Mouse (Mus musculus) heart, embryonic 13.5 days (tissue): ENCODE results near the gene Aox4. TPM values are rescaled to one million over a fixed set of nuclear protein-coding genes. Genes with fewer than 3 reads are reported as not detected.

Experiments
- ATAC-seq: fragments of 200-750 bp; cut with Nextera tagmentation; 2 replicates; pipeline ENCODE4 v1.8.0; 2017; ENCODE audit warnings: moderate TSS enrichment; ENCODE audit not compliant: insufficient number of reproducible peaks, low FRiP score, low TSS enrichment; ENCODE audit errors: extremely low read depth
- H3K27ac ChIP-seq: fragments of 300-500 bp; sonication (generic); replicated peaks from 2 replicates; pipeline ENCODE4 v1.5.1; 2015; ENCODE audit warnings: moderate library complexity, mild to moderate bottlenecking, inconsistent platforms
- H3K27me3 ChIP-seq: fragments of 300-500 bp; sonication (generic); replicated peaks from 2 replicates; pipeline ENCODE4 v1.6.1; 2015; ENCODE audit warnings: mild to moderate bottlenecking, inconsistent platforms
- H3K36me3 ChIP-seq: fragments of 300-500 bp; sonication (generic); 2 replicates; pipeline ENCODE4 v1.6.1; 2015; ENCODE audit warnings: mild to moderate bottlenecking, inconsistent platforms
- H3K4me1 ChIP-seq: fragments of 300-500 bp; sonication (generic); 2 replicates; pipeline ENCODE4 v1.6.1; 2015; ENCODE audit warnings: inconsistent platforms
- H3K4me2 ChIP-seq: fragments of 300-500 bp; sonication (generic); 2 replicates; pipeline ENCODE4 v1.6.1; 2015; ENCODE audit warnings: inconsistent platforms, mild to moderate bottlenecking, moderate library complexity
- H3K4me3 ChIP-seq: fragments of 300-500 bp; sonication (generic); 2 replicates; pipeline ENCODE4 v1.5.1; 2015; ENCODE audit warnings: moderate library complexity, mild to moderate bottlenecking, inconsistent platforms
- H3K9ac ChIP-seq: fragments of 300-500 bp; sonication (generic); 2 replicates; pipeline ENCODE4 v1.6.1; 2015; ENCODE audit warnings: inconsistent platforms, mild to moderate bottlenecking, moderate library complexity
- H3K9me3 ChIP-seq: fragments of 300-500 bp; sonication (generic); 2 replicates; pipeline ENCODE4 v1.6.1; 2016; ENCODE audit warnings: inconsistent platforms
- WGBS: fragments of 180-500 bp; shearing (Covaris S2); methylation state at CpG from one replicate; pipeline ENCODE4 v1.1.7; 2015; ENCODE audit warnings: mixed read lengths; 5-methylcytosine and 5-hydroxymethylcytosine counted together
- polyA plus RNA-seq: library from polyadenylated mRNA; unstranded; fragments of >200 nt; fragmentation: Nextera tagmentation; extraction: Ambion mirVana; gene quantifications from 2 replicates; pipeline ENCODE4 v1.2.1, GENCODE M21; 2015

The Aox4 gene
- polyA plus RNA-seq, 1 experiment from 2014 or later: 0.16 TPM

- Histone ChIP-seq H3K9me3 (no peaks in the 10 kb centered on the region), H3K27me3 (0 out of 2 replicates have a peak, but pooled peaks cover 2% of the 10 kb centered on the region), H3K36me3 (no peaks in the 10 kb centered on the region), H3K27ac (no peak overlapping the region), H3K4me2 (no peak overlapping the region), H3K4me3 (no peak overlapping the region), H3K4me1 (peaks cover 4% of the 10 kb centered on the region; the same call in 1 of the 2 replicates), H3K9ac (no peak overlapping the region)
- no peak for ATAC-seq
- 57% methylated on average over 4 of the region's 4 CpGs for WGBS
Observed at GRCm38 (mm10) chr1:58280381-58280780, 70.2 kb downstream of the Aox4 start.

GRCm38 (mm10) chr1:58280939-58281624, 70.9 kb downstream of the Aox4 start:
- no peak for ATAC-seq
- H3K4me3 ChIP-seq: no peak overlapping the region
- H3K9me3 ChIP-seq: no peaks in the 10 kb centered on the region

GRCm38 (mm10) chr1:58281625-58281988, 71.4 kb downstream of the Aox4 start:
- no peak for ATAC-seq
- H3K27me3 ChIP-seq: 0 out of 2 replicates have a peak, but pooled peaks cover 6% of the 10 kb centered on the region
- H3K4me3 ChIP-seq: no peak overlapping the region
- H3K9me3 ChIP-seq: no peaks in the 10 kb centered on the region
- no peak overlapping the region for H3K9ac ChIP-seq
- no peaks in the 10 kb centered on the region for H3K4me1 ChIP-seq
- H3K4me2 ChIP-seq: no peak overlapping the region
- H3K27ac ChIP-seq: no peak overlapping the region
- 69% methylated on average over 4 of the region's 4 CpGs for WGBS
- H3K36me3 ChIP-seq: no peaks in the 10 kb centered on the region

More at GRCm38 (mm10) chr1:58280939-58281624, 70.9 kb downstream of the Aox4 start:
- Histone ChIP-seq H3K36me3 (no peaks in the 10 kb centered on the region), H3K27me3 (0 out of 2 replicates have a peak, but pooled peaks cover 6% of the 10 kb centered on the region), H3K27ac (no peak overlapping the region), H3K4me2 (no peak overlapping the region), H3K9ac (no peak overlapping the region), H3K4me1 (peaks cover under 1% of the 10 kb centered on the region; the same call in 1 of the 2 replicates)
- 76% methylated on average over 13 of the region's 13 CpGs for WGBS

GRCm38 (mm10) chr1:58284505-58284904, 74.3 kb downstream of the Aox4 start:
- Histone ChIP-seq H3K4me2 (no peak overlapping the region), H3K9ac (no peak overlapping the region), H3K36me3 (no peaks in the 10 kb centered on the region), H3K27me3 (peaks cover 8% of the 10 kb centered on the region; the same call in 1 of the 2 replicates), H3K27ac (no peak overlapping the region), H3K4me1 (peaks cover under 1% of the 10 kb centered on the region; the same call in 1 of the 2 replicates), H3K4me3 (no peak overlapping the region), H3K9me3 (no peaks in the 10 kb centered on the region)
- ATAC-seq: no peak
- WGBS: 35% methylated on average over 7 of the region's 7 CpGs

- peaks cover 8% of the 10 kb centered on the region; the same call in 1 of the 2 replicates for H3K27me3 ChIP-seq
- no peak for ATAC-seq
- no peak overlapping the region for H3K27ac ChIP-seq
- H3K9me3 ChIP-seq: no peaks in the 10 kb centered on the region
- WGBS: 68% methylated on average over 3 of the region's 3 CpGs
- H3K4me2 ChIP-seq: no peak overlapping the region
- peaks cover 24% of the 10 kb centered on the region for H3K4me1 ChIP-seq
- H3K36me3 ChIP-seq: no peaks in the 10 kb centered on the region
- H3K4me3 ChIP-seq: no peak overlapping the region
- H3K9ac ChIP-seq: no peak overlapping the region
Observed at GRCm38 (mm10) chr1:58288091-58288490, 77.9 kb downstream of the Aox4 start.

- Histone ChIP-seq H3K4me3 (peak overlapping the region; percentile 29), H3K9me3 (no peaks in the 10 kb centered on the region), H3K4me2 (peak overlapping the region; percentile 49), H3K9ac (peak overlapping the region; percentile 12; the same call in 1 of the 2 replicates), H3K27me3 (peaks cover 13% of the 10 kb centered on the region; the same call in 1 of the 2 replicates), H3K27ac (no peak overlapping the region), H3K36me3 (no peaks in the 10 kb centered on the region), H3K4me1 (peaks cover 24% of the 10 kb centered on the region)
- WGBS: 36% methylated on average over 16 of the region's 16 CpGs
- no peak for ATAC-seq
Observed at GRCm38 (mm10) chr1:58289863-58290469, 79.8 kb downstream of the Aox4 start.

GRCm38 (mm10) chr1:58291394-58292300, 81.5 kb downstream of the Aox4 start:
- Histone ChIP-seq H3K27ac (no peak overlapping the region), H3K4me1 (peaks cover 24% of the 10 kb centered on the region), H3K27me3 (peaks cover 8% of the 10 kb centered on the region; the same call in 1 of the 2 replicates), H3K4me2 (no peak overlapping the region), H3K9ac (no peak overlapping the region), H3K4me3 (no peak overlapping the region), H3K36me3 (no peaks in the 10 kb centered on the region), H3K9me3 (no peaks in the 10 kb centered on the region)
- 44% methylated on average over 13 of the region's 13 CpGs for WGBS
- ATAC-seq: no peak

GRCm38 (mm10) chr1:58294730-58295129, 84.5 kb downstream of the Aox4 start:
- Histone ChIP-seq H3K4me1 (peaks cover 22% of the 10 kb centered on the region), H3K27me3 (peaks cover 5% of the 10 kb centered on the region; the same call in 1 of the 2 replicates), H3K4me2 (no peak overlapping the region), H3K36me3 (no peaks in the 10 kb centered on the region), H3K9ac (no peak overlapping the region), H3K4me3 (no peak overlapping the region), H3K9me3 (no peaks in the 10 kb centered on the region), H3K27ac (no peak overlapping the region)
- ATAC-seq: no peak
- 68% methylated on average over 5 of the region's 5 CpGs for WGBS

GRCm38 (mm10) chr1:58296278-58296677, 86.1 kb downstream of the Aox4 start:
- no peak overlapping the region for H3K4me3 ChIP-seq
- no peak overlapping the region for H3K9ac ChIP-seq
- H3K27me3 ChIP-seq: peaks cover 5% of the 10 kb centered on the region; the same call in 1 of the 2 replicates
- H3K9me3 ChIP-seq: no peaks in the 10 kb centered on the region
- peaks cover 12% of the 10 kb centered on the region for H3K4me1 ChIP-seq
- H3K27ac ChIP-seq: no peak overlapping the region
- H3K36me3 ChIP-seq: no peaks in the 10 kb centered on the region
- 9% methylated on average over 7 of the region's 7 CpGs for WGBS
- no peak overlapping the region for H3K4me2 ChIP-seq
- no peak for ATAC-seq

GRCm38 (mm10) chr1:58296821-58297220, 86.6 kb downstream of the Aox4 start:
- no peak overlapping the region for H3K4me2 ChIP-seq
- WGBS: 51% methylated on average over 4 of the region's 4 CpGs
- peaks cover 5% of the 10 kb centered on the region; the same call in 1 of the 2 replicates for H3K27me3 ChIP-seq
- H3K9me3 ChIP-seq: no peaks in the 10 kb centered on the region
- peaks cover 7% of the 10 kb centered on the region; the same call in 1 of the 2 replicates for H3K4me1 ChIP-seq
- H3K9ac ChIP-seq: no peak overlapping the region
- ATAC-seq: no peak
- no peak overlapping the region for H3K27ac ChIP-seq
- H3K36me3 ChIP-seq: no peaks in the 10 kb centered on the region
- H3K4me3 ChIP-seq: no peak overlapping the region

GRCm38 (mm10) chr1:58298347-58298746, 88.2 kb downstream of the Aox4 start:
- Histone ChIP-seq H3K27me3 (peaks cover 4% of the 10 kb centered on the region; the same call in 1 of the 2 replicates), H3K27ac (no peak overlapping the region), H3K9me3 (no peaks in the 10 kb centered on the region), H3K4me1 (peaks cover 4% of the 10 kb centered on the region), H3K36me3 (no peaks in the 10 kb centered on the region), H3K9ac (no peak overlapping the region), H3K4me3 (no peak overlapping the region), H3K4me2 (no peak overlapping the region)
- 57% methylated on average over 6 of the region's 6 CpGs for WGBS
- no peak for ATAC-seq
